Mouse (Mus musculus) heart, postnatal 0 days (tissue): Measurements from ENCODE around the gene Chd6.

Source experiments
- CTCF ChIP-seq: IDR thresholded peaks from 2 replicates; pipeline ENCODE4 v1.5.1; 2016; ENCODE audit warnings: antibody characterized with exemption, control low read depth, low read depth
- EP300 ChIP-seq: IDR thresholded peaks from 2 replicates; pipeline ENCODE4 v1.6.1; 2016; ENCODE audit warnings: antibody characterized with exemption, low read depth

- no peak for TF ChIP-seq CTCF
- no peak for TF ChIP-seq EP300
Measured at GRCm38 (mm10) chr2:161075553-161075952, 33.3 kb downstream of the Chd6 start.
